Mouse (Mus musculus): ENCODE results near the gene Gm13276.
"Not testable (repeated sequence)": the region's sequence is repeated elsewhere in the genome, so short reads cannot be mapped to it uniquely, and the experiment has no call there.

GRCm38 (mm10) chr4:88779550-88779949, 6.0 kb upstream of the Gm13276 start, which contains the start of gene Gm13272:
- TF ChIP-seq CTCF, POLR2A (IDR thresholded peaks at IDR 0.05; ENCODE audit: extremely low read depth, insufficient read depth, low read length): not testable (repeated sequence)
